Mouse (Mus musculus) lung, embryonic 16.5 days (tissue): ENCODE data around the gene Adgrg3. TPM values are rescaled to one million over a fixed set of nuclear protein-coding genes. Genes with fewer than 3 reads are reported as not detected.

Experiments used
- ATAC-seq: fragments of 200-750 bp; cut with Nextera tagmentation; 2 replicates; pipeline ENCODE4 v1.8.0; 2017; ENCODE audit warnings: low read depth, mild to moderate bottlenecking, moderate library complexity
- H3K27ac ChIP-seq: fragments of 300-500 bp; sonication (generic); 2 replicates; pipeline ENCODE4 v1.5.1; 2014; ENCODE audit warnings: mild to moderate bottlenecking, control low read depth, low read length
- H3K27me3 ChIP-seq: fragments of 300-500 bp; sonication (generic); 2 replicates; pipeline ENCODE4 v1.6.1; 2014; ENCODE audit warnings: low read depth, low read length, mixed read lengths; ENCODE audit not compliant: control insufficient read depth, insufficient read depth
- H3K36me3 ChIP-seq: fragments of 300-500 bp; sonication (generic); 2 replicates; pipeline ENCODE4 v1.6.1; 2014; ENCODE audit warnings: low read length; ENCODE audit not compliant: control insufficient read depth, insufficient read depth
- H3K4me1 ChIP-seq: fragments of 300-500 bp; sonication (generic); replicated peaks from 2 replicates; pipeline ENCODE4 v1.6.1; 2014; ENCODE audit warnings: low read length, mixed read lengths; ENCODE audit not compliant: control insufficient read depth, insufficient read depth
- H3K4me2 ChIP-seq: fragments of 300-500 bp; sonication (generic); 2 replicates; pipeline ENCODE4 v1.6.1; 2014; ENCODE audit warnings: low read depth, low read length, control low read depth
- H3K4me3 ChIP-seq: fragments of 300-500 bp; sonication (generic); 2 replicates; pipeline ENCODE4 v1.5.1; 2014; ENCODE audit warnings: mild to moderate bottlenecking, low read length, control low read depth
- H3K9ac ChIP-seq: fragments of 300-500 bp; sonication (generic); 2 replicates; pipeline ENCODE4 v1.6.1; 2014; ENCODE audit warnings: low read length, control low read depth
- H3K9me3 ChIP-seq: fragments of 300-500 bp; sonication (generic); 2 replicates; pipeline ENCODE4 v1.6.1; 2016; ENCODE audit warnings: low read length; ENCODE audit not compliant: control insufficient read depth
- WGBS: fragments of 180-500 bp; shearing (Covaris S2); extraction: QIAGEN DNeasy Blood & Tissue Kit; methylation state at CpG from one replicate; pipeline ENCODE4 v1.1.7; 2014; 5-methylcytosine and 5-hydroxymethylcytosine counted together
- polyA plus RNA-seq: library from polyadenylated mRNA; unstranded; fragments of >200 nt; fragmentation: Nextera tagmentation; extraction: Ambion mirVana; gene quantifications from 2 replicates; pipeline ENCODE4 v1.2.1, GENCODE M21; 2015

Gene Adgrg3
- polyA plus RNA-seq, 1 experiment from 2014 or later, result 4.7 TPM

DNA sequence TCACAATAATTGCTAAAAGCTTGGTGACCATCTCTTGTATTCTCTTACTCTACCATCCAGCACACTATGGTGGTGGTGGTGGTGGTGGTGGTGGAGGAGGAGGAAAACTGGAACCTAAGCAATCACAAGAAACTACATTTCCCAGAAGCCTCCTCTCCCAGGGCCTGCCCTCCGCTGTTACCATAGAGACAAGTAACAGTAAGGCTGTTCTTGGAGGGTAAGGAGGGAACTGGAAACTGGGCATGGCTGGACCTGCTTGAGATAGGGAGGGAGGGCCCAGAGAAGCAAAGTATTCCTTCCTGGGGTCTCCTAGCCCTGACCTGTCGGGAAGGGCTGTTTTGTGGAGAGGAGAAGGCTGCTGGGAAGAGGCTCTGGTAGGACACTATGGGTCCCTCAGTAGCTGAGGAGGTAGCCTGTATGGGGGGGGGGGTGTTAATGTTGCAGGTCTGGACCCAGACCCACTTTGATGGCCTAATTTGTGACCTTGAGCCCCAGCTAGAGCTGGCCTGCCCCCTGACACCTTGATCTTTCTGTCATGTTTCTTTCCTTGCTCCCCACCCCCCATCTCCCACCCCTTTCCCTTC lies 37.5 kb downstream of the Adgrg3 start, which contains the start of gene Drc7:
TSS of gene Drc7 (plus strand) at position 177 of the 584 bp plus-strand sequence.
- no peak within 1 kb of the TSS for H3K4me3 ChIP-seq
- peak; percentile 76 for ATAC-seq

GRCm38 (mm10) chr8:95056414-95056813 lies 38.9 kb downstream of the Adgrg3 start:
- Histone ChIP-seq H3K9ac (no peak overlapping the region), H3K4me3 (no peak overlapping the region), H3K9me3 (no peaks in the 10 kb centered on the region), H3K4me1 (no peaks in the 10 kb centered on the region), H3K4me2 (no peak overlapping the region), H3K27ac (no peak overlapping the region), H3K36me3 (no peaks in the 10 kb centered on the region), H3K27me3 (no peaks in the 10 kb centered on the region)
- 78% methylated on average over 5 of the region's 5 CpGs for WGBS
- ATAC-seq, result no peak

More for the DNA sequence above, 37.5 kb downstream of the Adgrg3 start, which contains the start of gene Drc7:
- no peaks in the 10 kb centered on the region for H3K36me3 ChIP-seq
- H3K9ac ChIP-seq, result no peak within 1 kb of the TSS
- WGBS, result 30% methylated on average over 2 of the region's 2 CpGs
- no peaks in the 10 kb centered on the region for H3K27me3 ChIP-seq
- no peak within 1 kb of the TSS for H3K4me2 ChIP-seq
- no peak within 1 kb of the TSS for H3K27ac ChIP-seq
- no peaks in the 10 kb centered on the region for H3K4me1 ChIP-seq
- no peaks in the 10 kb centered on the region for H3K9me3 ChIP-seq

DNA sequence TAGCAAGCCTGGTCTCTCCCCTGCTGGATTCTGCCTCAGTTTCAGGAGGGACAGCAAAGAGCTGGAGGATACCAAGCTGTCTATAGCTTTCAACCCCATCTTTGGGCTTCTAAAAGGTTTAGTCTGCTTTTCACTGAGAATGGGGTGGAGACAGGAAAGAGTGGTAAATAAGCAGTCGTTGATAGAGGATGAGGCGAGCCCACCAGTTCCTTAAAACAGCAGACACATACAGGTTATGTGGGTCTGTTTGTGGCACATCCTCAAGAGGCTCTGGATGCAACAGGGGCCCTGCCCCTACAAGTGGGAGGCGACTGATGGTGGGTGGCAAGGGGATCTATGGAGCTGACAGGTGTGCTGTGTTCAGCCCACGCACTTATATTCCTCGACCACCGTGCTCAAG lies 41.2 kb downstream of the Adgrg3 start:
- 64% methylated on average over 6 of the region's 6 CpGs for WGBS
- ATAC-seq, result no peak
- Histone ChIP-seq H3K9ac (no peak overlapping the region), H3K4me3 (no peak overlapping the region), H3K27me3 (no peaks in the 10 kb centered on the region), H3K27ac (no peak overlapping the region), H3K9me3 (no peaks in the 10 kb centered on the region), H3K36me3 (no peaks in the 10 kb centered on the region), H3K4me1 (no peaks in the 10 kb centered on the region), H3K4me2 (no peak overlapping the region)

- no peak for ATAC-seq
- no peaks in the 10 kb centered on the region for H3K4me1 ChIP-seq
These were observed 42.5 kb downstream of the Adgrg3 start for GRCm38 (mm10) chr8:95059812-95060533.

DNA sequence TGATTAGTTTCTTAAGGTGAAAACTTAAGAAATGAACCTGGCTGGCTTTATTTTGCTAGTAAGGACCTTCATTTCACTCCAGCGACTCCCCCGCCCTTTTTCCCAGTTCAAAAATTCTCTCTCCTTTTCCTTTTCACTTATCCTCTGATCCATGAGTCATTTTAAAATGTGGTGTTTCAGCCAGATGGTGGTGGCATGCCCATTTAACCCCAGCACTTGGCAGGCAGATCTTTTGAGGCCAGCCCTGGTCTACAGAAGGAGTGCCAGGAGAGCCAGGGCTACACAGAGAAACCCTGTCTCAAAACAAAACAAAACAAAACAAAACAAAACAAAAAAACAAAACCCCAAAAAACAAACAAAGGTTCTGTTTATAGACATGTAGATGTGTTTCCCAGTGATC lies 47.0 kb downstream of the Adgrg3 start:
- Histone ChIP-seq H3K27ac (no peak overlapping the region), H3K4me2 (no peak overlapping the region), H3K4me1 (no peaks in the 10 kb centered on the region), H3K4me3 (no peak overlapping the region), H3K9ac (no peak overlapping the region), H3K36me3 (no peaks in the 10 kb centered on the region), H3K9me3 (no peaks in the 10 kb centered on the region), H3K27me3 (no peaks in the 10 kb centered on the region)
- WGBS, result 89% methylated on average over 2 of the region's 2 CpGs
- ATAC-seq, result no peak

More at GRCm38 (mm10) chr8:95059812-95060533, 42.5 kb downstream of the Adgrg3 start:
- Histone ChIP-seq H3K36me3 (no peaks in the 10 kb centered on the region), H3K4me3 (no peak overlapping the region), H3K9ac (no peak overlapping the region), H3K4me2 (no peak overlapping the region), H3K27me3 (no peaks in the 10 kb centered on the region), H3K9me3 (no peaks in the 10 kb centered on the region), H3K27ac (no peak overlapping the region)
- 31% methylated on average over 6 of the region's 6 CpGs for WGBS

DNA sequence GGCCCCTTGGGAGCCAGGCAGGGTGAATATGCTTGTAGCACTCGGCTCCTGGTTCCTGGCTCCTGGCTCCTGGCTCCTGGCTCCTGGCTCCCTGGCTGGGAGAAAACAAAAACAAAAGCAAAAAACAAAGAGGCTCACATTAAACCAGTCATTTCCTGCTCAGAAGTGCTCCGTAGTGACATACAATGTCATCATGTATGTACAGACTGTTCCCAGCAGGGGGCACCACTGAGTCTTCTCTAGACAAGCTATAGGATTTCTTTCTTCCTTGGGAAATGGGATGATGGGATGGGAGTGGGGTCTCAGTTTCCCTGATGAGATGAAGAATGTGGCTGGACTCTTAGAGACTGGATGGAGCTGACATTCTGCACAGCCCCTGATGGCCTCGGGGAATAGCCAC lies 50.1 kb downstream of the Adgrg3 start:
- WGBS, result 40% methylated on average over 3 of the region's 3 CpGs
- no peak overlapping the region for H3K27ac ChIP-seq
- no peaks in the 10 kb centered on the region for H3K4me1 ChIP-seq

GRCm38 (mm10) chr8:95075504-95075903 lies 58.0 kb downstream of the Adgrg3 start:
- no peak overlapping the region for H3K9ac ChIP-seq
- no peaks in the 10 kb centered on the region for H3K9me3 ChIP-seq
- no peak for ATAC-seq
- H3K27ac ChIP-seq, result no peak overlapping the region
- H3K4me2 ChIP-seq, result no peak overlapping the region
- 54% methylated on average over 3 of the region's 3 CpGs for WGBS
- H3K27me3 ChIP-seq, result no peaks in the 10 kb centered on the region
- 0 out of 2 replicates have a peak, but pooled peaks cover 2% of the 10 kb centered on the region for H3K4me1 ChIP-seq
- H3K36me3 ChIP-seq, result no peaks in the 10 kb centered on the region
- H3K4me3 ChIP-seq, result no peak overlapping the region

More for the DNA sequence above, 50.1 kb downstream of the Adgrg3 start:
- Histone ChIP-seq H3K4me2 (no peak overlapping the region), H3K36me3 (no peaks in the 10 kb centered on the region), H3K27me3 (no peaks in the 10 kb centered on the region), H3K9me3 (no peaks in the 10 kb centered on the region), H3K9ac (no peak overlapping the region), H3K4me3 (no peak overlapping the region)
- ATAC-seq, result no peak

DNA sequence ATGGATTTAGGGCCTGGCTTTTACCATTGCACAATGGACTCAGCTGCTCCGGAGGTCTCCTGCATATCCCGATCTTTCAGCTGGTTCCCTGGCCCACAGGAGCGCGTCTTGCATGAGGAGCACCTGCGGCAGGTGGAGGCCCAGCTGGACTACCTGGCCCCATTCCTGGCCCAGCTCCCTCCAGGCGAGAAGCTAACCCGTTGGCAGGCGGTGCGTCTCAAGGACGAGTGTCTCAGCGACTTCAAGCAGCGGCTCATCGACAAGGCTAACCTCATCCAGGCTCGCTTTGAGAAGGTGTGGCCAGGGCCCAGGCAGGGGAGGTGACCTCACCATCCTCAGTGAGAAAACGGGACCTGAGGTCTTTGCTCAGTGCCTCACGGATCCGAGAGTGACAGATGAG lies 58.7 kb downstream of the Adgrg3 start:
- no peak overlapping the region for H3K27ac ChIP-seq
- H3K9me3 ChIP-seq, result no peaks in the 10 kb centered on the region
- H3K4me1 ChIP-seq, result 0 out of 2 replicates have a peak, but pooled peaks cover 2% of the 10 kb centered on the region
- ATAC-seq, result no peak
- H3K4me2 ChIP-seq, result no peak overlapping the region
- H3K36me3 ChIP-seq, result no peaks in the 10 kb centered on the region
- H3K4me3 ChIP-seq, result no peak overlapping the region
- 64% methylated on average over 17 of the region's 17 CpGs for WGBS
- H3K27me3 ChIP-seq, result no peaks in the 10 kb centered on the region
- no peak overlapping the region for H3K9ac ChIP-seq

- whole genome bisulfite sequencing, result 75% methylated on average over 3 of the region's 3 CpGs
- Histone ChIP-seq H3K4me1 (peaks cover 10% of the 10 kb centered on the region), H3K4me3 (no peak overlapping the region), H3K9me3 (no peaks in the 10 kb centered on the region), H3K9ac (no peak overlapping the region), H3K27ac (no peak overlapping the region), H3K36me3 (no peaks in the 10 kb centered on the region), H3K4me2 (no peak overlapping the region), H3K27me3 (no peaks in the 10 kb centered on the region)
- no peak for ATAC-seq
These were observed 60.6 kb downstream of the Adgrg3 start for GRCm38 (mm10) chr8:95078055-95078454.
